Comparison of ENCODE assay signal across 17 mouse cellular contexts in genomic region chr3:88905209-88905608, GRCm38 (mm10).
"Had no signal": no experiment of that assay in that cellular context is flagged by ENCODE, and none has a peak within 500 bp of the region (broad histone marks: within the 10 kb centered on the region; RNA-seq: fewer than 3 reads in every experiment).

No protein-coding gene starts in this region.

- DNase-seq: kidney, adult 11 months; kidney, adult 9 months; kidney, postnatal 14 days; kidney, postnatal 4 days; layer of hippocampus, adult 9-11 months; layer of hippocampus, postnatal 36 days; lung, adult 18-20 months; lung, postnatal 14 days; lung, postnatal 4 days; midbrain, embryonic 14.5 days; thymus, adult 2 months; thymus, postnatal 14 days had no signal

- H3K9ac ChIP-seq: liver, embryonic 12.5 days; liver, embryonic 15.5 days; lung, embryonic 15.5 days had no signal

- H3K27ac ChIP-seq: left cerebral cortex, adult 2 months; liver, embryonic 12.5 days; liver, embryonic 15.5 days; lung, embryonic 15.5 days had no signal

- H3K9me3 ChIP-seq: liver, embryonic 12.5 days; liver, embryonic 15.5 days; lung, embryonic 15.5 days had no signal

- H3K27me3 ChIP-seq: liver, embryonic 12.5 days; liver, embryonic 15.5 days; lung, embryonic 15.5 days had no signal

- H3K4me3 ChIP-seq: left cerebral cortex, adult 2 months; liver, embryonic 12.5 days; liver, embryonic 15.5 days; lung, embryonic 15.5 days had no signal

- ATAC-seq: liver, embryonic 12.5 days had no signal

- H3K4me1 ChIP-seq: liver, embryonic 12.5 days; liver, embryonic 15.5 days; lung, embryonic 15.5 days had no signal

- H3K4me2 ChIP-seq: liver, embryonic 12.5 days; liver, embryonic 15.5 days; lung, embryonic 15.5 days; midbrain, embryonic 11.5 days had no signal
